Mouse (Mus musculus): ENCODE data around the gene Smad3. TPM values are rescaled to one million over a fixed set of nuclear protein-coding genes. Genes with fewer than 3 reads are reported as not detected.

The Smad3 gene
- polyA plus RNA-seq, 1 experiment from 2014 or later = 24.0 TPM

- Histone ChIP-seq H3K27me3 (ENCODE audit: control insufficient read depth, insufficient read depth, low read length) (no peaks in the 10 kb centered on the region), H3K4me3 (ENCODE audit: low read depth, low read length) (no peak overlapping the region), H3K27ac (replicated peaks; ENCODE audit: low read depth, low read length) (no peak overlapping the region; the same call in 1 of the 2 replicates), H3K4me2 (ENCODE audit: low read depth, severe bottlenecking) (no peak overlapping the region), H3K4me1 (ENCODE audit: control insufficient read depth, insufficient read depth, low read length) (peaks cover 46% of the 10 kb centered on the region), H3K9me3 (ENCODE audit: control insufficient read depth, low read length) (no peaks in the 10 kb centered on the region), H3K36me3 (ENCODE audit: control insufficient read depth, insufficient read depth, low read length) (no peaks in the 10 kb centered on the region), H3K9ac (ENCODE audit: low read length) (no peak overlapping the region)
- no peak for ATAC-seq (ENCODE audit: insufficient number of reproducible peaks, low FRiP score, low TSS enrichment, low read depth)
- DNase-seq (ENCODE audit: low spot score) = no peak
- WGBS = 94% methylated on average over 7 of the region's 7 CpGs
These were observed 88.0 kb downstream of the Smad3 start for GRCm38 (mm10) chr9:63669816-63670215.

DNA sequence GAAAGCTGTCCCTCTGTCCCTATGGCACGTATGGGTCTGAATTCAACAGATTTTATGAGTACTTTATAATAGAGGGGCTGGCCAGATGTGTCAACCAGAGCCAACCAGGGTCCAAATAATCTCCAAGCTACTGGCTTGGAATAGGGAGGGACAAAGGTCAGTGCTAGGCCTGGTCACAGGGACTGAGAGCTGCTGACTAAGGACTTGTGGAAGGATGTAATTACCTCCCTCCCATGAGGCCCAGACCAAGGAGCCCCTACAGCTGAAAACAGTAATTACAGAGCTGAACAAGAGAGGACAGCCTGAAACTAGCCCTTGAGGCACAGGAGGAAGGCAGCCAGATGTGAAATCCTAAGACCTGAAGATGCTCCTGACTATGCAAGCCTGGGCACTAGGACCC, 89.2 kb downstream of the Smad3 start:
- no peak overlapping the region for H3K9ac ChIP-seq (ENCODE audit: low read length)
- 32% methylated on average over 1 of the region's 1 CpGs for WGBS
- ATAC-seq (ENCODE audit: insufficient number of reproducible peaks, low FRiP score, low TSS enrichment, low read depth) (no peak), DNase-seq (ENCODE audit: low spot score) (peak; percentile 36)
- no peaks in the 10 kb centered on the region for H3K36me3 ChIP-seq (ENCODE audit: control insufficient read depth, insufficient read depth, low read length)
- no peaks in the 10 kb centered on the region for H3K27me3 ChIP-seq (ENCODE audit: control insufficient read depth, insufficient read depth, low read length)
- H3K9me3 ChIP-seq (ENCODE audit: control insufficient read depth, low read length) = no peaks in the 10 kb centered on the region
- no peak overlapping the region for H3K4me3 ChIP-seq (ENCODE audit: low read depth, low read length)
- H3K4me1 ChIP-seq (ENCODE audit: control insufficient read depth, insufficient read depth, low read length) = peaks cover 54% of the 10 kb centered on the region
- no peak overlapping the region for H3K27ac ChIP-seq (replicated peaks; ENCODE audit: low read depth, low read length)
- H3K4me2 ChIP-seq (ENCODE audit: low read depth, severe bottlenecking) = no peak overlapping the region

GRCm38 (mm10) chr9:63667373-63667724, 90.4 kb downstream of the Smad3 start:
- Histone ChIP-seq H3K9ac (ENCODE audit: low read length) (no peak overlapping the region), H3K27me3 (ENCODE audit: control insufficient read depth, insufficient read depth, low read length) (no peaks in the 10 kb centered on the region), H3K27ac (replicated peaks; ENCODE audit: low read depth, low read length) (no peak overlapping the region), H3K36me3 (ENCODE audit: control insufficient read depth, insufficient read depth, low read length) (peaks cover 2% of the 10 kb centered on the region; the same call in 1 of the 2 replicates), H3K4me2 (ENCODE audit: low read depth, severe bottlenecking) (no peak overlapping the region), H3K4me1 (ENCODE audit: control insufficient read depth, insufficient read depth, low read length) (peaks cover 48% of the 10 kb centered on the region), H3K9me3 (ENCODE audit: control insufficient read depth, low read length) (no peaks in the 10 kb centered on the region), H3K4me3 (ENCODE audit: low read depth, low read length) (no peak overlapping the region)
- ATAC-seq (ENCODE audit: insufficient number of reproducible peaks, low FRiP score, low TSS enrichment, low read depth) (no peak), DNase-seq (ENCODE audit: low spot score) (no peak)
- WGBS = 85% methylated on average over 8 of the region's 8 CpGs

- H3K27ac ChIP-seq (replicated peaks; ENCODE audit: low read depth, low read length) = no peak overlapping the region
- no peak overlapping the region for H3K4me3 ChIP-seq (ENCODE audit: low read depth, low read length)
- H3K36me3 ChIP-seq (ENCODE audit: control insufficient read depth, insufficient read depth, low read length) = peaks cover 4% of the 10 kb centered on the region; the same call in 1 of the 2 replicates
- no peaks in the 10 kb centered on the region for H3K27me3 ChIP-seq (ENCODE audit: control insufficient read depth, insufficient read depth, low read length)
- WGBS = 70% methylated on average over 18 of the region's 18 CpGs
- H3K4me2 ChIP-seq (ENCODE audit: low read depth, severe bottlenecking) = no peak overlapping the region
- DNase-seq (ENCODE audit: low spot score) (no peak), ATAC-seq (ENCODE audit: insufficient number of reproducible peaks, low FRiP score, low TSS enrichment, low read depth) (no peak)
- H3K9ac ChIP-seq (ENCODE audit: low read length) = no peak overlapping the region
- H3K4me1 ChIP-seq (ENCODE audit: control insufficient read depth, insufficient read depth, low read length) = peaks cover 48% of the 10 kb centered on the region
- H3K9me3 ChIP-seq (ENCODE audit: control insufficient read depth, low read length) = no peaks in the 10 kb centered on the region
These were observed 91.0 kb downstream of the Smad3 start for GRCm38 (mm10) chr9:63666612-63667372.

DNA sequence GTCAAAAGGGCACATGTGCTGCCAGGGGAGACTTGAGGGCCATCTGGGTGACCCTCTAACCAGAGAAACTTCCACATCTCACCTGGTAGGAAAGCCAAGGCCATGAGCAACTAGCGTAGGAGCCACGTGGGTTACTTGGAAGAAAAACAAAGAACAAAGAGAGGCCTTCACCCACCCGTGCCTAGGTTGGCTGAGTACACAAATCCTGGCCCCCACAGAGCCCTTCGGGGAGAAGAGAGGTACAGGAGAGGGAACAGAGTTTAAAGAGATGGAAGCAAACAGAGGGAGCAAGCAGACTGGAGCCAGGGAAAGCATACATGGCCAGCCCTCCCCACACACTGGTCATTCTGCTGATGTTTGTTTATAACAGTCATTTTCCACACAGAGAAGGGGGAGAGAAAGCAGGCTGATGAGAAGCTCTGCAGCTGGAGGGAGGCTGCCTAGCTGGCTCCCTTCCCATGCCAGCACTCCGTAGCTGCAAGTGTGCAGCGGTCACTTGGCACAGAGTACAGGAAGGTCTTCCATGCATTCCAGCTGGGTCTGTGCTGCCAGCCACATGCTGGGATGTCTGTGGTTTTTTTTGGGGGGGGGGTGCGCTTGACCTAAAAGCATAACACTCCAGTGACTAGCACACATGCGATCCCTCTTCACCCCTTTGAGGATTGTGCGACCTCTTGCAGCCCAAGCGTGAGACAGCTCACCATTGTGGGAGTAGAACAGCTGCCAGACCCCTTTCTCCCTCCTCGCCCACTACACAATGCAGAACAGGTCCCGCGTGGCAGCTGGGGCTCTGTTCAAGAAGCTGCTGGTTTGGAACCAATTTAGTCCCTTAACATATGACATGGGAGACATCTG, 92.8 kb downstream of the Smad3 start:
- peaks cover 48% of the 10 kb centered on the region for H3K4me1 ChIP-seq (ENCODE audit: control insufficient read depth, insufficient read depth, low read length)
- ATAC-seq (ENCODE audit: insufficient number of reproducible peaks, low FRiP score, low TSS enrichment, low read depth) (no peak), DNase-seq (ENCODE audit: low spot score) (no peak)
- 0 out of 2 replicates have a peak overlapping the region, but pooled peaks have one; percentile 6 for H3K27ac ChIP-seq (replicated peaks; ENCODE audit: low read depth, low read length)
- H3K36me3 ChIP-seq (ENCODE audit: control insufficient read depth, insufficient read depth, low read length) = peaks cover 9% of the 10 kb centered on the region; the same call in 1 of the 2 replicates
- no peak overlapping the region for H3K9ac ChIP-seq (ENCODE audit: low read length)
- 70% methylated on average over 13 of the region's 13 CpGs for WGBS
- H3K9me3 ChIP-seq (ENCODE audit: control insufficient read depth, low read length) = no peaks in the 10 kb centered on the region
- no peaks in the 10 kb centered on the region for H3K27me3 ChIP-seq (ENCODE audit: control insufficient read depth, insufficient read depth, low read length)
- H3K4me2 ChIP-seq (ENCODE audit: low read depth, severe bottlenecking) = no peak overlapping the region
- H3K4me3 ChIP-seq (ENCODE audit: low read depth, low read length) = no peak overlapping the region

GRCm38 (mm10) chr9:63664300-63664745, 93.5 kb downstream of the Smad3 start:
- ATAC-seq (ENCODE audit: insufficient number of reproducible peaks, low FRiP score, low TSS enrichment, low read depth) (no peak), DNase-seq (ENCODE audit: low spot score) (no peak)
- Histone ChIP-seq H3K4me1 (ENCODE audit: control insufficient read depth, insufficient read depth, low read length) (peaks cover 46% of the 10 kb centered on the region), H3K9me3 (ENCODE audit: control insufficient read depth, low read length) (no peaks in the 10 kb centered on the region), H3K4me2 (ENCODE audit: low read depth, severe bottlenecking) (no peak overlapping the region), H3K9ac (ENCODE audit: low read length) (no peak overlapping the region), H3K27me3 (ENCODE audit: control insufficient read depth, insufficient read depth, low read length) (no peaks in the 10 kb centered on the region), H3K27ac (replicated peaks; ENCODE audit: low read depth, low read length) (no peak overlapping the region), H3K36me3 (ENCODE audit: control insufficient read depth, insufficient read depth, low read length) (peaks cover 14% of the 10 kb centered on the region; the same call in 1 of the 2 replicates), H3K4me3 (ENCODE audit: low read depth, low read length) (no peak overlapping the region)
- 74% methylated on average over 2 of the region's 2 CpGs for WGBS

GRCm38 (mm10) chr9:63663222-63663621, 94.6 kb downstream of the Smad3 start:
- H3K36me3 ChIP-seq (ENCODE audit: control insufficient read depth, insufficient read depth, low read length) = peaks cover 14% of the 10 kb centered on the region; the same call in 1 of the 2 replicates
- H3K9ac ChIP-seq (ENCODE audit: low read length) = no peak overlapping the region
- 50% methylated on average over 10 of the region's 10 CpGs for WGBS
- no peak overlapping the region for H3K27ac ChIP-seq (replicated peaks; ENCODE audit: low read depth, low read length)
- no peak overlapping the region for H3K4me3 ChIP-seq (ENCODE audit: low read depth, low read length)
- H3K9me3 ChIP-seq (ENCODE audit: control insufficient read depth, low read length) = no peaks in the 10 kb centered on the region
- DNase-seq (ENCODE audit: low spot score) (no peak), ATAC-seq (ENCODE audit: insufficient number of reproducible peaks, low FRiP score, low TSS enrichment, low read depth) (no peak)
- H3K4me1 ChIP-seq (ENCODE audit: control insufficient read depth, insufficient read depth, low read length) = peaks cover 35% of the 10 kb centered on the region
- no peaks in the 10 kb centered on the region for H3K27me3 ChIP-seq (ENCODE audit: control insufficient read depth, insufficient read depth, low read length)
- no peak overlapping the region for H3K4me2 ChIP-seq (ENCODE audit: low read depth, severe bottlenecking)

DNA sequence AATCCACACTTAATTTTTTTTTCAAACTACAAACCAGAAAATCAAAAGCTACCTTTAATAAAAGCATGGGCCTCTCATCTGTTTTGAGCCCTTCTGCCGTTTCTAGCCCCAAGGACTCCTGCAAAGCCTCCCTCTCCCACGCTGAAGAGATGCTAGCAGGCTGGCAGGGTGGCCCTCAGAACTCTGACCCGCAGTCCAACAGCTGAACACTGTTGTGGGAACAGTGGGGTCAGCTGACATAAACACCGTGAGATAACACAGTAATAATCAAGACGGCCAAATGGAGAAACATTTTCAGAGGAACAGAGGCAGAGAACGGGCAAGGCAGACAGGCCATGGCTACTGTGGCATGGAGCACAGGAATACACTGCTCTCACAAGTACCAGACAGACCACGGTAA, 95.0 kb downstream of the Smad3 start:
- 79% methylated on average over 7 of the region's 7 CpGs for WGBS
- H3K4me1 ChIP-seq (ENCODE audit: control insufficient read depth, insufficient read depth, low read length) = peaks cover 32% of the 10 kb centered on the region
- peaks cover 14% of the 10 kb centered on the region; the same call in 1 of the 2 replicates for H3K36me3 ChIP-seq (ENCODE audit: control insufficient read depth, insufficient read depth, low read length)
- ATAC-seq (ENCODE audit: insufficient number of reproducible peaks, low FRiP score, low TSS enrichment, low read depth) (no peak), DNase-seq (ENCODE audit: low spot score) (no peak)
- no peaks in the 10 kb centered on the region for H3K9me3 ChIP-seq (ENCODE audit: control insufficient read depth, low read length)
- no peak overlapping the region for H3K4me3 ChIP-seq (ENCODE audit: low read depth, low read length)
- no peak overlapping the region for H3K4me2 ChIP-seq (ENCODE audit: low read depth, severe bottlenecking)
- H3K27me3 ChIP-seq (ENCODE audit: control insufficient read depth, insufficient read depth, low read length) = no peaks in the 10 kb centered on the region
- no peak overlapping the region for H3K27ac ChIP-seq (replicated peaks; ENCODE audit: low read depth, low read length)
- H3K9ac ChIP-seq (ENCODE audit: low read length) = no peak overlapping the region

Measured in limb, embryonic 11.5 days (tissue).